Mouse (Mus musculus) brown adipose tissue, adult 24 weeks (tissue): ENCODE measurements around the gene Ryr2. TPM values are rescaled to one million over a fixed set of nuclear protein-coding genes. Genes with fewer than 3 reads are reported as not detected.

ENCODE experiments used
- H3K27ac ChIP-seq: fragments of 200-500 bp; replicated peaks from 2 replicates; pipeline ENCODE4 v1.5.1; 2012; ENCODE audit warnings: low read depth, mild to moderate bottlenecking, low read length
- H3K4me1 ChIP-seq: fragments of 200-500 bp; 2 replicates; pipeline ENCODE4 v1.6.1; 2012; ENCODE audit warnings: low read length, mixed read lengths; ENCODE audit not compliant: control insufficient read depth, insufficient read depth, insufficient read length
- H3K4me3 ChIP-seq: fragments of 200-500 bp; 2 replicates; pipeline ENCODE4 v1.5.1; 2012; ENCODE audit warnings: low read depth, mild to moderate bottlenecking, low read length, moderate library complexity; ENCODE audit not compliant: insufficient read depth
- polyA plus RNA-seq: library from polyadenylated mRNA; stranded (reverse); fragments of >200 nt; gene quantifications from 2 replicates; pipeline ENCODE4 v1.2.4, GENCODE M21; 2012; ENCODE audit not compliant: missing spikeins, insufficient read depth, insufficient read length

Gene Ryr2
- polyA plus RNA-seq, 1 experiment = 2.0 TPM

DNA sequence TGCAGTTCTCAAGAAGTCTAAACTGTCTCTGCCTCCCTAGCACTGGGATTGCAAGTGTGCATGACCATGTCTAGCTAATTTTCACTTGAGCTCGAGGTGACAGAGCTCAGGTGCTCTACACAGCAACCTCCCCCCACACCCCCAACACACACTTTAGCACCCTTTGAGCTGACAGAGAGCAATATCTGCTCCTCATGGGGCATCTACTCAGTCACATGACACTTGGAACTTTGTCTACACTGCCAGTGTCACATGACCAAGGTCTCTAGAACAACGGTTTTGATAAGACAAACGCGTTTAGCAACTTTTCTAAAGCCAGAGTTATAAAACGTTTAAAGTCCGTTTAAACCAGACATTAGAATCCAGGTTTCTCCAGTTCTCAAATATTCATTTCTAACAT lies 187.3 kb downstream of the Ryr2 start:
- Histone ChIP-seq H3K4me3 (no peak overlapping the region), H3K4me1 (no peaks in the 10 kb centered on the region), H3K27ac (no peak overlapping the region)

GRCm38 (mm10) chr13:11915619-11916018 lies 191.1 kb downstream of the Ryr2 start:
- H3K27ac ChIP-seq = no peak overlapping the region
- no peak overlapping the region for H3K4me3 ChIP-seq
- H3K4me1 ChIP-seq = no peaks in the 10 kb centered on the region

- no peak overlapping the region for H3K4me3 ChIP-seq
- no peaks in the 10 kb centered on the region for H3K4me1 ChIP-seq
- H3K27ac ChIP-seq = no peak overlapping the region
These were observed 192.1 kb downstream of the Ryr2 start for GRCm38 (mm10) chr13:11914682-11915081.

- H3K27ac ChIP-seq = no peak overlapping the region
- no peak overlapping the region for H3K4me3 ChIP-seq
- H3K4me1 ChIP-seq = no peaks in the 10 kb centered on the region
These were observed 194.5 kb downstream of the Ryr2 start for GRCm38 (mm10) chr13:11912208-11912607.

- Histone ChIP-seq H3K27ac (no peak overlapping the region), H3K4me1 (no peaks in the 10 kb centered on the region)
These were observed 198.6 kb downstream of the Ryr2 start for GRCm38 (mm10) chr13:11908123-11908522.

DNA sequence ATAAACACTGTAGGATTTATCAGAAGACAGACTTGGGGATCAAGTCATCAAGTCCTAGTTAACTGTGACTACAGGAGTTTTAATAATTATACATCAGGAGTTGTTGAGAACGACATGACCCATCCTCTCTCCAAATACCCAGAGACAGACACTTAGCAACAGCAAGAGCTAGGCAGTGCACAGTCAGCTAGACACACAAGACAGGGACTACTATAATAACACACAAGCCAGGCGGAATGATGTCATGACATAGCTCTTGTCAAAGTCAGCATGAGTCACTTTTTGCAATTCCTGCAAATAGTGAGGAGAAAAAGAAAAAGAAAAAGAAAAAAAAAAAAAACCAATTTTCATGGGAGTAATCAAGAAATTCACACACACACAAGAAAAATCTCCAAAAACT lies 201.6 kb downstream of the Ryr2 start:
- H3K27ac ChIP-seq = no peak overlapping the region
- no peaks in the 10 kb centered on the region for H3K4me1 ChIP-seq
- H3K4me3 ChIP-seq = no peak overlapping the region

More at GRCm38 (mm10) chr13:11908123-11908522, 198.6 kb downstream of the Ryr2 start:
- H3K4me3 ChIP-seq = no peak overlapping the region

DNA sequence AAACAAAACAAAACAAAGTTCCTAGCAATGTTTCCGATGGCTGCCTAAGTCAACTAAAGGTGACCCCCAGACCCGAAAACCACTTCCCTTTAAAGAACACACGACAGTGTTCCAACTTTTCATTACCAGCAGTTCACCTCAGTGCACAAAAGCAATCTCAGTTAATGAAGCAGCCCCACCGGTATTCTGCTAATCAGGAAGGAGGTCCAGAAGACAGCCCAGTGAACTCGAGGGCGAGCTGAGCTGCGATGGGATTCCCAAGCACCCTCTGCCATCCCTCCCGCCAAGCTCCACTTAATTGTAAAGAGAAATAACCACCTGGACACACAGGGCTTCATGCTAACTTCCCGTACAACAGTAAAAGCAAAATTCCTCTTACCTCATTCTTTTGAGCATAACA lies 203.5 kb downstream of the Ryr2 start:
- Histone ChIP-seq H3K27ac (no peak overlapping the region), H3K4me3 (no peak overlapping the region), H3K4me1 (no peaks in the 10 kb centered on the region)

DNA sequence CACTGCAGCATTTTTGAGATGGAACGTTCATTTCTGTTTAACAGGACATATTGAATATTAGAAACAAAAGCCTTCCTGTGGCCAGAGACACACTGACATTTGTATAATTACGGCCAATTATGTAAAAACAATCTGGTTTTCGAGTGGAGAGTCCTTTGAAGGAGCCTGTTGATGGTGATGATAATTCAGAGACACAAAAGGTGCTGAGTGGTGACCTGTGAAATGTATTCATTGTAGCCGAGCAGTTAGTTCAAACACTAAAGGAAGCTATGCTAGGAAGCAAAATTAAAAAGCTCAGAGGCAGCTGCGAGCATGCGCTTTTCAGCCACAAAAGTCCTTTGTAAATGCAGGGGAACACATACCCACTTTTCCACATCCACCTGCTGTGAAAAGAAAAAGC lies 203.9 kb downstream of the Ryr2 start:
- Histone ChIP-seq H3K4me3 (no peak overlapping the region), H3K27ac (no peak overlapping the region), H3K4me1 (no peaks in the 10 kb centered on the region)

DNA sequence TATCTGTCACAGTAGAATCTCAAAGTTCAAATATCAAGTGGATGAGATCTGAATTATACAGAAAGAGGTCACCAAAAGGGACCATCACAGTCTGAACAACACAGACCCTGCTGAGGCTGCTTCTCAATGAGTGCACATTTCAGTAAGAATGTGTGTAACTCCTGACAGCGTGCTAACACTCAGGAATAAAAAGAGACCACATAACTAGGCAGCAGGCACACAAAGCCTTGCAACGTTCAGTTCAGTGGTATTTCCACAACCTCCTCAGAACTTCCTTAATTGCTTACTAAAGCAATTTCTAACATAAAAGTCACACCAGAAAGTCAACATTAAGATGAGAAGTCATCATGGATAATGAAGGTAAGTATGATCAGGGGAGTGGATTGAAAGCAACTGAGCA lies 206.1 kb downstream of the Ryr2 start:
- no peak overlapping the region for H3K4me3 ChIP-seq
- H3K4me1 ChIP-seq = no peaks in the 10 kb centered on the region
- no peak overlapping the region for H3K27ac ChIP-seq

GRCm38 (mm10) chr13:11895631-11896030 lies 211.1 kb downstream of the Ryr2 start:
- Histone ChIP-seq H3K4me3 (no peak overlapping the region), H3K4me1 (no peaks in the 10 kb centered on the region), H3K27ac (no peak overlapping the region)

- H3K4me1 ChIP-seq = no peaks in the 10 kb centered on the region
- no peak overlapping the region for H3K4me3 ChIP-seq
- H3K27ac ChIP-seq = no peak overlapping the region
These were observed 215.0 kb downstream of the Ryr2 start for GRCm38 (mm10) chr13:11891739-11892138.

GRCm38 (mm10) chr13:11891115-11891514 lies 215.6 kb downstream of the Ryr2 start:
- no peaks in the 10 kb centered on the region for H3K4me1 ChIP-seq
- H3K4me3 ChIP-seq = no peak overlapping the region
- H3K27ac ChIP-seq = no peak overlapping the region

DNA sequence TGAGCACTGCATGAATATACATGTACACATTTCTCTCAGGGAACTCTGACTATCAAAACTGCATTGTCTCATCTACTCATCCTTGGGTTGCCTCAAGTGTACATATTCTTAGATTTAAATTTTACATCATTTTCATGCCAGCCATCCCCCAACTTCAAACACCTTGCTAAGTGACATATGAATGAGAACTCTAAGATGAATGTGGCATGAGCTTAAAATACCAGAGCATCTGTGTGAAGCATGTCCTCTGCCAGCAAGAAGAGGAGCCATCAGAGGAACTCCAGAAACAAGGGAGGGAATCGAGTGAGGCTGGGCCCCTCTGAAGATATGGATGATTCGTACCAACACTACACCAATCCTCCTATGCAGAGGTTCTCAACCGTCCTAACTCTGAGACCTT lies 222.6 kb downstream of the Ryr2 start:
- Histone ChIP-seq H3K4me1 (no peaks in the 10 kb centered on the region), H3K4me3 (no peak overlapping the region)

DNA sequence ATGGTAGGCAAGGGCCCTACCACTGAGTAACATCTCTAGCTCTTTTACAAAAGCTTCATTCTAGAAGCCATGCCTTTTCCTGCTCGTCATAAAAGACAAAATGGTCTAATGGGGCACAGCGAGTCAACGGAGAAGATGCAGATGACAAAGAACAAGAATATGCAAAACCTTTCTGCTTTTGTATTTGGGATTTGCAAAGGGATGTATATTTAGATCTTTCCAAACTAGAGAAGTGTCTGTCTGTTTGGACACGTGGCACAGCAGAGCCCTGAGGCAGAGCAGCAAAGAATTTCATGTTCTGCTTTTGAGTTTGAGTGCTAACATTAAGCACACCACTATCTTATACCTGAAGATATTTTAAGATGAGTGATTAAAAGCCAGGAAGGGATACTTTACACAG lies 224.4 kb downstream of the Ryr2 start:
- Histone ChIP-seq H3K27ac (no peak overlapping the region), H3K4me3 (no peak overlapping the region), H3K4me1 (no peaks in the 10 kb centered on the region)

More for the DNA sequence above, 222.6 kb downstream of the Ryr2 start:
- no peak overlapping the region for H3K27ac ChIP-seq

DNA sequence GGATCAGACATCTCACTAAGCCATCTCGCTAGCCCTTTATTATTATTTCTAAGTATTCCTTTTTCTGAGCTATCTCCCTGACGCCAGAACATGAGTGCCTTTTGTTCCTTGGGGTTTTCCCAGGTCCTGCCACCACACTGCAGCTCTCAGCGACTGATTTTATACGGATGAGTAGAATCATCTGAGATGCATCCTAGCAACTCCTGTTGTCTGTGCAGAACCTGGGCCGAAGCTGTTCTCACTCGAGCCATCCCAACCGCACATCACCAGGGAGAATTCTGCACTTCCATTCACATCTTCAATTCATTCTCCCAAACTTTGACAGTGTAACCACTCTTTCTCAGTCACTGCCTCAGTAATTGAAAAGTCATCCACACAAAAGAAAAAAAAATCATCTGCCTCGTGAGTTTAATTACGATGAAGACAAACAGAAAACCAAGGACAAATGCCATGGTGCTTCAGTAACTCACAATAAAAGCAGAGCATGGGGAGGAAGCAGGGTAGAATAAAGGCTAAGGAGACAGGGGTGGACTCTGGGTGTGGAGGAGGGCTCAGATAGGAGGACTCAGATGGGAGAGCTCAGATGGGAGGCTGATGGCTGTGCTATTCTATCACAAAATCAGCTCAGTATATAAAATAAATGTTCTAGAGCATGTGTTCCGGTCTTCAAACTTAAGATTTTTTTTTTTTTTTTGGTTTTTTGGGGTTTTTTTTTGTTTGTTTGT lies 226.1 kb downstream of the Ryr2 start:
- H3K4me1 ChIP-seq = no peaks in the 10 kb centered on the region
- H3K4me3 ChIP-seq = no peak overlapping the region
- H3K27ac ChIP-seq = no peak overlapping the region

- Histone ChIP-seq H3K27ac (no peak overlapping the region), H3K4me1 (no peaks in the 10 kb centered on the region), H3K4me3 (no peak overlapping the region)
These were observed 227.7 kb downstream of the Ryr2 start for GRCm38 (mm10) chr13:11879037-11879436.
